Mouse (Mus musculus) forebrain, embryonic 11.5 days (tissue): Measurements from ENCODE around the gene Commd4. TPM values are rescaled to one million over a fixed set of nuclear protein-coding genes. Genes with fewer than 3 reads are reported as not detected.
"Not testable (repeated sequence)": the region's sequence is repeated elsewhere in the genome, so short reads cannot be mapped to it uniquely, and the experiment has no call there.

Experiments used
- ATAC-seq: fragments of 200-750 bp; cut with Nextera tagmentation; replicated peaks from 2 replicates; pipeline ENCODE4 v1.8.0; 2017; ENCODE audit warnings: moderate TSS enrichment; ENCODE audit not compliant: low FRiP score
- DNase-seq: peaks from one replicate; pipeline ENCODE4 v3.0.0-alpha.2; 2017; ENCODE audit warnings: low spot score
- H3K27ac ChIP-seq: fragments of 300-500 bp; sonication (generic); 2 replicates; pipeline ENCODE4 v1.5.1; 2014; ENCODE audit warnings: low read depth, low read length
- H3K27me3 ChIP-seq: fragments of 300-500 bp; sonication (generic); 2 replicates; pipeline ENCODE4 v1.6.1; 2014; ENCODE audit warnings: mild to moderate bottlenecking, low read length, mixed read lengths; ENCODE audit not compliant: control insufficient read depth, insufficient read depth
- H3K36me3 ChIP-seq: fragments of 300-500 bp; sonication (generic); 2 replicates; pipeline ENCODE4 v1.6.1; 2014; ENCODE audit warnings: mild to moderate bottlenecking, low read length, moderate library complexity, mixed read lengths; ENCODE audit not compliant: control insufficient read depth, insufficient read depth
- H3K4me1 ChIP-seq: fragments of 300-500 bp; sonication (generic); replicated peaks from 2 replicates; pipeline ENCODE4 v1.6.1; 2014; ENCODE audit warnings: low read length, mixed read lengths; ENCODE audit not compliant: control insufficient read depth, insufficient read depth
- H3K4me2 ChIP-seq: fragments of 300-500 bp; sonication (generic); 2 replicates; pipeline ENCODE4 v1.6.1; 2014; ENCODE audit warnings: low read depth, mild to moderate bottlenecking, low read length, moderate library complexity, mixed read lengths; ENCODE audit not compliant: severe bottlenecking
- H3K4me3 ChIP-seq: fragments of 300-500 bp; sonication (generic); 2 replicates; pipeline ENCODE4 v1.5.1; 2014; ENCODE audit warnings: low read depth, low read length
- H3K9ac ChIP-seq: fragments of 300-500 bp; sonication (generic); 2 replicates; pipeline ENCODE4 v1.6.1; 2014; ENCODE audit warnings: low read length
- H3K9me3 ChIP-seq: fragments of 300-500 bp; sonication (generic); 2 replicates; pipeline ENCODE4 v1.6.1; 2016; ENCODE audit warnings: low read length, mixed read lengths; ENCODE audit not compliant: control insufficient read depth
- WGBS: fragments of 180-500 bp; shearing (Covaris S2); extraction: QIAGEN DNeasy Blood & Tissue Kit; methylation state at CpG from one replicate; pipeline ENCODE4 v1.1.7; 2014; 5-methylcytosine and 5-hydroxymethylcytosine counted together
- polyA plus RNA-seq: library from polyadenylated mRNA; unstranded; fragments of >200 nt; fragmentation: Nextera tagmentation; extraction: Ambion mirVana; gene quantifications from 2 replicates; pipeline ENCODE4 v1.2.1, GENCODE M21; 2014

Commd4 gene
- polyA plus RNA-seq: 87.1 and 99.0 TPM in 2 replicates

DNA sequence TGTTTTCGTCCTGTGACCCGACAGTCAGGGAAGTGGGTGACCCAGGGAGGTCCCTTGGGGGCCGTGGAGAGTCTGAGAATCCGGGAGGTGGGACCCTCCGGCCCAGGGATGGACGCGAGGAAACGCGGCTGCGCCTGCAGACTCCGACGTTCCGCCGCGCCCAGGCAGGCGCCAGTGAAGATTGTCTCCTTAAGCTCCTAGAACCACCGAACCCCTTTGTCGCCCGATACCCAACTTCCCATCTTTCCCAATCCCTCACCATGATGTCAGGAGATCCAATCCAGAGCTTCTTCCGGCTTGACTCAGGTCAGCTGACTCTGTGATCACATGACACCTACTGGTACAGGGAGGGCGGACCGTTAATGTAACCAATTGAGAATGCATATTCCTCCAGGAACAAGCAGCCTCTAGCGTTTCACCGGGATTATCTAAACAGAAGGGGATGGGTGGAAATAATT lies at the start of gene Commd4:
Gene Commd4, minus strand, starts transcription at position 319 of the 458 bp plus-strand sequence.
- Histone ChIP-seq H3K27me3 (no peaks in the 10 kb centered on the region), H3K4me2 (peak within 1 kb of the TSS; percentile 96), H3K4me1 (peaks cover 5% of the 10 kb centered on the region; the same call in 1 of the 2 replicates), H3K4me3 (peak within 1 kb of the TSS; percentile 74), H3K9ac (peak within 1 kb of the TSS; percentile 70), H3K27ac (no peak within 1 kb of the TSS), H3K36me3 (no peaks in the 10 kb centered on the region; the same call in 1 of the 2 replicates), H3K9me3 (no peaks in the 10 kb centered on the region)
- WGBS: under 1% methylated on average over 24 of the region's 24 CpGs
- DNase-seq: peak; percentile 88
- peak; percentile 88 for ATAC-seq

DNA sequence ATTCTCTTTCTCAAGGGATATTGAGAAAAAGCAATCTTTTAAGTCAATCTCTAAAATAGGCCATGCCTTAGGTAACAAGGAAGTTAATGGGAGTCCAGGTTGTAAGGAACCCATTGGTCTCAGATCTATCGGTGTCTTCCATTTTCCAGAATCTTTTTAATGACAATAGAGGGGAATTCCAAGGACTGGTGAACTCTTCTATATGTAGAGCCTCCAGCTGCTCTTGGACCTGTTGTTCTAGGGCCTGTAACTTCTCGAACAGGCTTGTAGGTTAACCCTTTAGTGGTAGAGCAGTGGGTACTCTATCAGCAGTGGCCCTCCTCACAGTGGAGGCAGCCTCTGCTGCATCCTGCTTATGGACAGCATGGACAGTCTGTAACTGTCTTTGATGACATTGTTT lies 48.8 kb upstream of the Commd4 start:
- H3K9me3 ChIP-seq: no peaks in the 10 kb centered on the region
- H3K36me3 ChIP-seq: no peaks in the 10 kb centered on the region
- H3K4me3 ChIP-seq: no peak overlapping the region
- ATAC-seq (no peak), DNase-seq (no peak)
- H3K4me1 ChIP-seq: no peaks in the 10 kb centered on the region
- no peak overlapping the region for H3K27ac ChIP-seq
- H3K27me3 ChIP-seq: no peaks in the 10 kb centered on the region
- WGBS: 66% methylated on average over 2 of the region's 2 CpGs
- H3K4me2 ChIP-seq: no peak overlapping the region
- H3K9ac ChIP-seq: no peak overlapping the region

GRCm38 (mm10) chr9:57203571-57203970 lies 45.4 kb upstream of the Commd4 start:
- H3K9me3 ChIP-seq, H3K4me3 ChIP-seq, ATAC-seq, H3K4me1 ChIP-seq, H3K27me3 ChIP-seq, H3K27ac ChIP-seq, DNase-seq, H3K36me3 ChIP-seq, H3K9ac ChIP-seq, H3K4me2 ChIP-seq: not testable (repeated sequence)
- WGBS: 90% methylated on average over 13 of the region's 13 CpGs

GRCm38 (mm10) chr9:57202981-57203380 lies 44.9 kb upstream of the Commd4 start:
- H3K9me3 ChIP-seq: no peaks in the 10 kb centered on the region
- no peak overlapping the region for H3K4me3 ChIP-seq
- no peak for DNase-seq
- H3K4me2 ChIP-seq: no peak overlapping the region
- no peak overlapping the region for H3K9ac ChIP-seq
- no peak overlapping the region for H3K27ac ChIP-seq
- no peaks in the 10 kb centered on the region for H3K36me3 ChIP-seq
- H3K4me1 ChIP-seq: no peaks in the 10 kb centered on the region
- no peaks in the 10 kb centered on the region for H3K27me3 ChIP-seq
- no peak for ATAC-seq
- WGBS: 72% methylated on average over 7 of the region's 7 CpGs

GRCm38 (mm10) chr9:57197414-57197813 lies 39.3 kb upstream of the Commd4 start:
- H3K9ac ChIP-seq: no peak overlapping the region
- ATAC-seq (no peak), DNase-seq (no peak)
- no peak overlapping the region for H3K4me3 ChIP-seq
- H3K4me2 ChIP-seq: no peak overlapping the region
- H3K4me1 ChIP-seq: no peaks in the 10 kb centered on the region
- H3K9me3 ChIP-seq: no peaks in the 10 kb centered on the region
- H3K27me3 ChIP-seq: no peaks in the 10 kb centered on the region
- H3K36me3 ChIP-seq: no peaks in the 10 kb centered on the region
- no peak overlapping the region for H3K27ac ChIP-seq
- 79% methylated on average over 8 of the region's 8 CpGs for WGBS

DNA sequence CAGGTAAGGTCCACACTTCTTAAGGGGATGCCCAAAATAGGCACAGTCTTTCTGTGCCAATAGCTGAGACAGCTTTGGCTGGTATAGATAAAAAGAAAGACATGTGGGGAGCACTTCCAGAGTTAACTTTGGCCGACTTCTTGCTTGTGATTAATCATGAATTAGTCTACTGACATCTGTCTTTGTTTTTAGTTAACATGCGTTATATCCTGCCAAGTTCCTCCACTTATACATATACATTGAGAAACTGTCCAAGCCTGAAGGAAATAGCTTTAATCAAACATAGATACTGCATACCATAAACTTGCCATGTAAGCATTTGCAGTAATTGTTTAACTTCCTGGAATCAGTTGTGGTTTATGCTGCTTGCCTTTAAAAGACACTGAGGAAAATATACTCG lies 38.6 kb upstream of the Commd4 start:
- Histone ChIP-seq H3K27ac (no peak overlapping the region), H3K4me1 (no peaks in the 10 kb centered on the region), H3K27me3 (no peaks in the 10 kb centered on the region), H3K4me2 (no peak overlapping the region), H3K9ac (no peak overlapping the region), H3K9me3 (no peaks in the 10 kb centered on the region), H3K36me3 (no peaks in the 10 kb centered on the region), H3K4me3 (no peak overlapping the region)
- no peak for DNase-seq
- WGBS: 79% methylated on average over 3 of the region's 3 CpGs
- ATAC-seq: no peak

- H3K4me3 ChIP-seq: no peak overlapping the region
- H3K9me3 ChIP-seq: no peaks in the 10 kb centered on the region
- no peak overlapping the region for H3K27ac ChIP-seq
- H3K4me1 ChIP-seq: no peaks in the 10 kb centered on the region
- ATAC-seq: no peak
- no peaks in the 10 kb centered on the region for H3K27me3 ChIP-seq
- DNase-seq: no peak
- H3K9ac ChIP-seq: no peak overlapping the region
- H3K4me2 ChIP-seq: no peak overlapping the region
- 83% methylated on average over 5 of the region's 5 CpGs for WGBS
- no peaks in the 10 kb centered on the region for H3K36me3 ChIP-seq
Observed at GRCm38 (mm10) chr9:57168411-57168810, 10.3 kb upstream of the Commd4 start.

GRCm38 (mm10) chr9:57166173-57166572 lies 8.0 kb upstream of the Commd4 start:
- H3K27me3 ChIP-seq: no peaks in the 10 kb centered on the region
- H3K9me3 ChIP-seq: no peaks in the 10 kb centered on the region
- H3K4me3 ChIP-seq: no peak overlapping the region
- no peak overlapping the region for H3K27ac ChIP-seq
- no peak overlapping the region for H3K4me2 ChIP-seq
- no peak for DNase-seq
- H3K9ac ChIP-seq: no peak overlapping the region
- 90% methylated on average over 2 of the region's 2 CpGs for WGBS
- no peaks in the 10 kb centered on the region for H3K36me3 ChIP-seq
- ATAC-seq: no peak
- H3K4me1 ChIP-seq: no peaks in the 10 kb centered on the region

GRCm38 (mm10) chr9:57163137-57163536 lies 5.0 kb upstream of the Commd4 start:
- no peaks in the 10 kb centered on the region for H3K4me1 ChIP-seq
- no peak for DNase-seq
- no peak overlapping the region for H3K27ac ChIP-seq
- no peak for ATAC-seq
- H3K9me3 ChIP-seq: no peaks in the 10 kb centered on the region
- no peak overlapping the region for H3K9ac ChIP-seq
- H3K4me3 ChIP-seq: no peak overlapping the region
- no peaks in the 10 kb centered on the region for H3K36me3 ChIP-seq
- no peaks in the 10 kb centered on the region for H3K27me3 ChIP-seq
- WGBS: 50% methylated on average over 2 of the region's 2 CpGs
- H3K4me2 ChIP-seq: no peak overlapping the region
